Mouse (Mus musculus) layer of hippocampus, adult 11-12 months (tissue): ENCODE measurements around the gene Cblc.
A peak's percentile ranks its signal among the peaks of the same experiment; 100 is the strongest.
"Not testable (repeated sequence)": the region's sequence is repeated elsewhere in the genome, so short reads cannot be mapped to it uniquely, and the experiment has no call there.

Experiments used
- DNase-seq: peaks from one replicate; pipeline ENCODE4 v3.0.0; 2022; ENCODE audit warnings: low spot score

The Cblc gene

GRCm38 (mm10) chr7:19818440-19818839 is 21.8 kb upstream of the Cblc start:
- DNase-seq, result no peak

GRCm38 (mm10) chr7:19817382-19818105 is 20.9 kb upstream of the Cblc start:
- DNase-seq, result no peak

- DNase-seq, result peak; percentile 77
Observed at GRCm38 (mm10) chr7:19816224-19816771, 19.7 kb upstream of the Cblc start.

- no peak for DNase-seq
Observed at GRCm38 (mm10) chr7:19815296-19816223, 19.0 kb upstream of the Cblc start.

- no peak for DNase-seq
Observed at GRCm38 (mm10) chr7:19813579-19814122, 17.0 kb upstream of the Cblc start.

- DNase-seq, result no peak
Observed at GRCm38 (mm10) chr7:19813161-19813560, 16.6 kb upstream of the Cblc start.

GRCm38 (mm10) chr7:19811114-19811513 is 14.5 kb upstream of the Cblc start:
- DNase-seq, result peak; percentile 32

GRCm38 (mm10) chr7:19809369-19809768 is 12.8 kb upstream of the Cblc start:
- no peak for DNase-seq

- no peak for DNase-seq
Observed at GRCm38 (mm10) chr7:19806356-19806969, 9.9 kb upstream of the Cblc start.

GRCm38 (mm10) chr7:19802995-19803394 is 6.4 kb upstream of the Cblc start:
- peak; percentile 73 for DNase-seq

- peak; percentile 65 for DNase-seq
Observed at GRCm38 (mm10) chr7:19800764-19801163, 4.2 kb upstream of the Cblc start.

GRCm38 (mm10) chr7:19796254-19796653 is 355 bp downstream of the Cblc start:
- no peak for DNase-seq

GRCm38 (mm10) chr7:19795236-19795635 is 1.4 kb downstream of the Cblc start:
- DNase-seq, result no peak

GRCm38 (mm10) chr7:19792701-19793630 is 3.6 kb downstream of the Cblc start:
- no peak for DNase-seq

- not testable (repeated sequence) for DNase-seq
Observed at GRCm38 (mm10) chr7:19791504-19791903, 5.1 kb downstream of the Cblc start.

GRCm38 (mm10) chr7:19789904-19790347 is 6.7 kb downstream of the Cblc start:
- DNase-seq, result peak; percentile 85

GRCm38 (mm10) chr7:19785874-19786458 is 10.6 kb downstream of the Cblc start:
- no peak for DNase-seq

GRCm38 (mm10) chr7:19784764-19785535 is 11.7 kb downstream of the Cblc start:
- DNase-seq, result no peak

- no peak for DNase-seq
Observed at GRCm38 (mm10) chr7:19783630-19784029, 13.0 kb downstream of the Cblc start.

- no peak for DNase-seq
Observed at GRCm38 (mm10) chr7:19782645-19783044, 14.0 kb downstream of the Cblc start.
